Mouse (Mus musculus) megakaryocyte, embryonic 14.5 days (primary cell): ENCODE measurements around the gene Gtf2a1l. TPM values are rescaled to one million over a fixed set of nuclear protein-coding genes. Genes with fewer than 3 reads are reported as not detected.

Experiments
- H3K27me3 ChIP-seq: replicated peaks from 2 replicates; pipeline ENCODE3; 2012; ENCODE audit warnings: inconsistent platforms
- H3K36me3 ChIP-seq: replicated peaks from 2 replicates; pipeline ENCODE3; 2012; ENCODE audit warnings: low read length, inconsistent platforms, mixed read lengths
- H3K4me1 ChIP-seq: 2 replicates; pipeline ENCODE4 v1.6.1; 2012; ENCODE audit warnings: inconsistent platforms
- H3K4me3 ChIP-seq: replicated peaks from 2 replicates; pipeline ENCODE3; 2012; ENCODE audit warnings: moderate library complexity, mild to moderate bottlenecking, inconsistent platforms
- H3K9me3 ChIP-seq: 2 replicates; pipeline ENCODE4 v1.6.1; 2012; ENCODE audit warnings: inconsistent platforms
- FLI1 ChIP-seq: IDR thresholded peaks from 2 replicates; pipeline ENCODE4 v1.6.1; 2012; ENCODE audit warnings: low read length, inconsistent platforms, mixed read lengths
- GATA1 ChIP-seq: IDR thresholded peaks from 3 replicates; pipeline ENCODE4 v1.6.1; 2012; ENCODE audit warnings: mixed read lengths, low read length, inconsistent platforms, borderline replicate concordance
- polyA plus RNA-seq: library from polyadenylated mRNA; stranded (reverse); fragments of >175 nt; gene quantifications from 2 replicates; pipeline ENCODE4 v1.2.3, GENCODE M21; 2012; ENCODE audit warnings: low replicate concordance; ENCODE audit not compliant: insufficient read depth

Gene Gtf2a1l
- polyA plus RNA-seq, 1 experiment, result not detected

- Histone ChIP-seq H3K4me3 (no peak overlapping the region), H3K27me3 (no peaks in the 10 kb centered on the region), H3K9me3 (peaks cover 5% of the 10 kb centered on the region; the same call in 1 of the 2 replicates), H3K4me1 (peaks cover 9% of the 10 kb centered on the region; the same call in 1 of the 2 replicates), H3K36me3 (no peaks in the 10 kb centered on the region)
- TF ChIP-seq GATA1 (no peak), FLI1 (no peak)
These were observed 16.4 kb upstream of the Gtf2a1l start for GRCm38 (mm10) chr17:88652010-88652409.

DNA sequence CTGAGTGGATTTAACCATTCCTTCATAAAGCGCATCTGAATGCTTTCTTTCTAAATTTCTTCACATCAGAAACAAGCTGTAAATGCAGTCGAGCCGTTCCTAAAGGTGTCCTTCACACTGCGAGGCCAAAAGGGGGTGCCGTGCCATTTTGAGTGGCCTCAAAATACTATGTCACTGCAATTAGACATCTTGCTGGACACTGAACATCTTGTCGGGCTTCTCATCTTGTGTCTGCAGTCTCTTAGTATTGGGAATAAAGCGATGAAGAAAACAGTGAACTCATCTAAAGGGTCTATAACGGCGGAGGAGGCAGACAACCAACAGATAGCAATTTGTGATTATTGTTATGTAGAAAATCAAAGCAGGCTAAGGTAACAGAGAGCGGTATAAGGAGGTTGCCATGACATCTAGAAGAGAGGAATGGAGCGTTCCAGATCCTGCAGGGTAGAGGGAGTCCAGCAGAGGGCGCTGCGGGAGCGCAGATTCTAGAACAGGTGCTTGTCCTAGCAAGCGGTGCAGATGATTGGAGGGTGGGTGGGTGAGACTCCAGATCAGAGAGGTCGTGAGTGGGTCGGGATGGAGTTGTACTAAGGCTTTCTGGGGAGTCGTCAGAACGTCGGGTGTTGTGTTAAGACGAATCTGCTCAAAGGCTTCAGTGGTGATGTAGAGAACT, 15.6 kb upstream of the Gtf2a1l start:
- Histone ChIP-seq H3K4me3 (no peak overlapping the region), H3K9me3 (peaks cover 5% of the 10 kb centered on the region; the same call in 1 of the 2 replicates), H3K27me3 (no peaks in the 10 kb centered on the region), H3K36me3 (no peaks in the 10 kb centered on the region), H3K4me1 (peaks cover 9% of the 10 kb centered on the region; the same call in 1 of the 2 replicates)
- no peak for TF ChIP-seq FLI1
- TF ChIP-seq GATA1, result no peak

GRCm38 (mm10) chr17:88653375-88653769, 15.1 kb upstream of the Gtf2a1l start:
- TF ChIP-seq FLI1 (no peak), GATA1 (no peak)
- Histone ChIP-seq H3K27me3 (no peaks in the 10 kb centered on the region), H3K4me1 (peaks cover 9% of the 10 kb centered on the region; the same call in 1 of the 2 replicates), H3K4me3 (no peak overlapping the region), H3K9me3 (peaks cover 5% of the 10 kb centered on the region; the same call in 1 of the 2 replicates), H3K36me3 (no peaks in the 10 kb centered on the region)

- TF ChIP-seq GATA1, result no peak
- no peak for TF ChIP-seq FLI1
- Histone ChIP-seq H3K4me3 (no peak overlapping the region), H3K9me3 (no peaks in the 10 kb centered on the region), H3K36me3 (no peaks in the 10 kb centered on the region), H3K27me3 (no peaks in the 10 kb centered on the region), H3K4me1 (no peaks in the 10 kb centered on the region)
These were observed 9.9 kb upstream of the Gtf2a1l start for GRCm38 (mm10) chr17:88658510-88658909.

GRCm38 (mm10) chr17:88666076-88666475, 2.4 kb upstream of the Gtf2a1l start:
- TF ChIP-seq GATA1, result no peak
- no peak for TF ChIP-seq FLI1

DNA sequence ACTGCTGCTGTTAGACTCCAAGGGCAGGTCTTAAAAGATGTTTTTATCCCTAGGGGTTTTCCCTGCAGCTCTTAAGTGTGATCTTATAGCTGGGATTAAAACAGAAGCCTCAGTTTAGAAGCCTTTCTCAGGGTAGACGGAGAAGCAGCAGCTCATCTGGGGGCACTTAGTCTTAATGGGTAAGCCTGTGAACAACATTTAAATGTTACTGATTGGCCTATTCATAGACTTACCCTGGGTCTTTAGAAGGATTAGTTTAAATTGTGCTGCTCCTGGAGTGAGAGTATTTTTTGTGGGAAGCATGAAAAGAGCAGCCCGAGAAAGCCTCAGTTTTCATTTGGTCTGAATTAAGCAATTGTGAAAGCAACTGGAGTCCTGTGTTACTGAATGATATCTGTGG, 1.5 kb downstream of the Gtf2a1l start:
- no peak overlapping the region for H3K4me3 ChIP-seq
- TF ChIP-seq GATA1 (no peak), FLI1 (no peak)
- H3K4me1 ChIP-seq, result no peaks in the 10 kb centered on the region
- H3K36me3 ChIP-seq, result no peaks in the 10 kb centered on the region
- H3K27me3 ChIP-seq, result no peaks in the 10 kb centered on the region
- H3K9me3 ChIP-seq, result 0 out of 2 replicates have a peak, but pooled peaks cover 3% of the 10 kb centered on the region

More at GRCm38 (mm10) chr17:88666076-88666475, 2.4 kb upstream of the Gtf2a1l start:
- H3K4me1 ChIP-seq, result no peaks in the 10 kb centered on the region
- no peaks in the 10 kb centered on the region for H3K27me3 ChIP-seq
- H3K36me3 ChIP-seq, result no peaks in the 10 kb centered on the region
- H3K4me3 ChIP-seq, result no peak overlapping the region
- H3K9me3 ChIP-seq, result peaks cover 7% of the 10 kb centered on the region; the same call in 1 of the 2 replicates

- H3K4me1 ChIP-seq, result no peaks in the 10 kb centered on the region
- no peak for TF ChIP-seq GATA1
- no peak for TF ChIP-seq FLI1
- H3K36me3 ChIP-seq, result no peaks in the 10 kb centered on the region
- no peaks in the 10 kb centered on the region for H3K27me3 ChIP-seq
- no peak overlapping the region for H3K4me3 ChIP-seq
- H3K9me3 ChIP-seq, result no peaks in the 10 kb centered on the region
These were observed 2.3 kb downstream of the Gtf2a1l start for GRCm38 (mm10) chr17:88670800-88671199.

DNA sequence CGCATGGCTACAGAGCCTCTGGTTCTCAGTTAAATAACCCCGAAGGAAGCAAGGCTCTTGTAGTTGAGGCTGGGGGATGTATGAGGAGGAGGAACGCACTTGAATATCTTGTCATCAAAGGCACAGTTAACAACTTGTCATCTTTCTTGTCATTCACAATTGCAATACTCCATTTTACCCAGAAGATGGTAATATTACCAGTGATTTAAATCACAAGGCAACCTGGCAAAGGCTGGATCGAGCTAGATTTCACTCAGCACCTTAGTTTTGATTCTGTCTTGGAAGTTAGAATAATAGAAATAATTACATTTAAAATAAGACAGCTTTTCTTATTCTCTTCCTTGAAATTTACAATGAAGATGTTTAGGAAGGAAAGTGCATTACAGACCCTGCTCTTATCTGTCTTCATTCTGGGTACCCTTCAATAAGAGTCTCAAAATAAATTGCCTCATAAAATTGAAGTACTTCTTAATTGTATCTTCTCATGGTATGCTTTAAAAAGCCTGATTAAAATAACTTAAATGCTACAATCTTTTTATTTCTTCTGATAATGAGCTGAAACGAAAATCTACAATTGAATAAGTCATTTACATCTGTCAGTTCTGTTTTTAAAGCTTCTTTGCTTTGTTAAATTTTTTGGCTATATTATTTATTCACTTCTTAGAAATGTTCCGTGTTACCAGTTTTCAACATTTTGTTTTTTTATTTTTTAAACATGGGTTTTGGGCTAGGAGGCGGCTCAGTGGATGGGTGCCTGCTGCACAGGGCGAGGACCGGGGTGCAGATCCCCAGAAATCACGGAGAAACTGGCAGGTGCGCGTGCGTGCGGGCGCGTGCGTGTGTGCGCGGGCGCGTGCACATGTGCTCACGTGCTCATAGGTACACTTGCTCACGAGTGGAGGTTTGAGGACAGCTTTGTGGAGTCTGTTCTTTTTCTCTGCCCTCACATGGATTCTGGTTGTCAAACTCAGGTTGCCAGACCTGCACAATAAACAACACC, 7.2 kb downstream of the Gtf2a1l start:
- Histone ChIP-seq H3K4me3 (no peak overlapping the region), H3K4me1 (no peaks in the 10 kb centered on the region), H3K9me3 (no peaks in the 10 kb centered on the region), H3K36me3 (no peaks in the 10 kb centered on the region), H3K27me3 (no peaks in the 10 kb centered on the region)
- TF ChIP-seq GATA1 (no peak), FLI1 (no peak)

DNA sequence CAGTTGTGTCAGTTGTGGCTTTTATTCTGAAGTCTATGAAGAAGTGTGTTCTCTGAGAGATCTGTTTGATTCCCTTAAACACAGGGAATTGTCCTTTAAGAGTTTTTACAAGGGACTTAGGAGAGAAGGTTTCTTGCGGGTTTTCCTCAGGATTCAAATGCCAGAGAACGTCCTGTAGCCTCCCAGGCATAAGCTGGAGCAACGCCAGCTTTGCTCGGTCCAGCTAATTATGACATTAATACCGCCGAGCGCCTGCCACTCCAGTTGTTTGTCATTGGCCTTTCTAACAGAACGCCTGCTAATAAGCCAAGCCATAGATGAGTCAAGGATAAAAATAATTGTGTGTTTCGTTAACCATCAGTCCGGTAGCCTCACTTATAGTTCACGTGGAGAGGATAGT, 19.8 kb downstream of the Gtf2a1l start:
- no peaks in the 10 kb centered on the region for H3K27me3 ChIP-seq
- 0 out of 2 replicates have a peak, but pooled peaks cover 3% of the 10 kb centered on the region for H3K9me3 ChIP-seq
- H3K4me3 ChIP-seq, result no peak overlapping the region
- TF ChIP-seq FLI1 (no peak), GATA1 (no peak)
- no peaks in the 10 kb centered on the region for H3K4me1 ChIP-seq
- no peaks in the 10 kb centered on the region for H3K36me3 ChIP-seq
